Mouse (Mus musculus) frontal cortex, postnatal 36 days (tissue): ENCODE measurements at regions not wholly inside any gene's neighbourhood (a gene's known extent, or its start where the extent isn't known, plus 50 kb on each side); places are given as distances from the start of the nearest gene placed in this dataset.
A peak's percentile ranks its signal among the peaks of the same experiment; 100 is the strongest.

Source experiments
- DNase-seq, 2 experiments: peaks; one replicate each; pipeline ENCODE4 v3.0.0; 2022; ENCODE audit warnings: low spot score in 2 of 2

GRCm38 (mm10) chrX:47726285-47726684, 166.5 kb downstream of the Smarca1 start:
- peak in 1 of 2 experiments; percentile 3 for DNase-seq

- peak in 1 of 2 experiments; percentile 24 for DNase-seq
Observed at GRCm38 (mm10) chrX:47703080-47703479, 189.7 kb downstream of the Smarca1 start.

- no peak for DNase-seq
Observed at GRCm38 (mm10) chrX:47668778-47669177, 224.0 kb downstream of the Smarca1 start.

DNA sequence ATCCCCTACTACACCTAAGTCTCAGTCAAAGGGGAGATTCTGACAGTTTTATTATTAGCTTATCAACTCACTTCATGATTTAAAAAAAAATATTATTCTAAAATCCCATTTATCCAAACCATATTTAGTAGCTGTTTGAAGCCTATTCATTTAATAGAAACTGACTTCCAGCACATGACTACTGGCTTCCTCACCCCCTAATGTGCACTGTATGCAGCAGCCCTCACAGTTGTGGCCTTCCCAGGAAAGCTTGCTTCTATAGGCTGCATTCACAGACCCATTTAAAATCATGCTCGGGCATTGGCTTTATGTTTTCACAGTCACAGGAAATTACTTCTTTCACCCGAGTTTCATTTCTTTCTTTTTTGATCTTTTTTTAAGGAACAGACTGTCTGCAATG, 246.3 kb downstream of the Smarca1 start:
- no peak for DNase-seq

- DNase-seq: no peak
Observed at GRCm38 (mm10) chrX:47641191-47641590, 251.6 kb downstream of the Smarca1 start.

GRCm38 (mm10) chrX:47638831-47639316, 253.9 kb downstream of the Smarca1 start:
- no peak for DNase-seq

- DNase-seq: no peak
Observed at GRCm38 (mm10) chrX:47622881-47623613, 269.7 kb downstream of the Smarca1 start.

DNA sequence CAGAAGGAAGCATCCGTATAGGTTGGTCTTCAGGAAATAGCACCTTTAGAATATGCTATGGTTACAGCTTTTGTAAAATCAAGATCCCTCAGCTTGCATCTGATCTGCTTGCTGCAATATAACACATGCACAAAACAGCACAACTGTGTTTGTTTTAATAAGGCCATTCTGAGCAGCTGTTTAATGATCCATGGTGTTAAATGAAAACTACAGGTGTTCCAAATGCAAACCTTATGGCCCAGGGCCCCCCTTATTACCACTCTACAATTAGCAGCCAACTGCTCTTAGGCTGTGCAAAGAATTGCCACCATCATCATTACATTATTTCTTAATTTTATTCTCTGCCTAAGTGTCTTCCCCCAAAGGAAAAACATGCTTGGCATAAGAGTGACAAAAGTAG, 280.4 kb downstream of the Smarca1 start:
- no peak for DNase-seq
